Mouse (Mus musculus): ENCODE results near the gene Olfm2.

Gene Olfm2

DNA sequence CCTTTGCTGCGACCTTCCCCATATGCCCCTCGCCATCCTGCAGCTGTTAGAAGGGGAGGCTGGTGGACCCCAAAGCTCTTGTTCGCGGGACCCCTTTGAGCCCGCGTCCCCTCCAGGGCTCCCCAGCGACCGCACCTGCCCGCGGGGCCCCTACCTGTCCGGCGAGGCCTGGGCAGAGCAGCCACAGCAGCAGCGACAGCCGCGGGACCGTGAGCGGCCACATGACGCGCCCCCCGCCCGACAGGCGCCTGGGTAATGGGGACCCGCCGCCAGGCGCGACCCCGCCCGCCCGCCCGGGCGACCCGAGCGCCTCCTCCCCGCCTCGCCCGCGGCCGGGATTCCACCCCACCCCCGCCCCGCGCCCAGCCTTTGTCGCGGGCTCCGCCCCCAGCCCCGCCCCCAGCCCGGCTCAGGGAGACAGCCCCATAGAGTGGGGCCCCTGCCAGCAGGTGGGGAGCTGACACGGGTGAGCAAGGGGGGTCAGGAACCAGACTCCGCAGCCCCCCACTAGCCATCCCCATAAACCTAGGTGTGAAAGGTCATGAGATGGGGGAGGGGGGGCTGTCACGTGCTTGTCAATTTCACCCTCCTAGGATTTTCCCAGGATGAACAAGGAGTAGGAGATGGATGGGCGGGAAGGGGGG, at the start of gene Olfm2:
Gene Olfm2 (minus strand): TSS at position 333 of the 644 bp plus-strand sequence.
- in situ Hi-C loops (cut with MboI) = loop anchor here (10.0 kb wide), 1 partner anchor 281 kb away; the partner anchor contains the start of gene Zfp26

DNA sequence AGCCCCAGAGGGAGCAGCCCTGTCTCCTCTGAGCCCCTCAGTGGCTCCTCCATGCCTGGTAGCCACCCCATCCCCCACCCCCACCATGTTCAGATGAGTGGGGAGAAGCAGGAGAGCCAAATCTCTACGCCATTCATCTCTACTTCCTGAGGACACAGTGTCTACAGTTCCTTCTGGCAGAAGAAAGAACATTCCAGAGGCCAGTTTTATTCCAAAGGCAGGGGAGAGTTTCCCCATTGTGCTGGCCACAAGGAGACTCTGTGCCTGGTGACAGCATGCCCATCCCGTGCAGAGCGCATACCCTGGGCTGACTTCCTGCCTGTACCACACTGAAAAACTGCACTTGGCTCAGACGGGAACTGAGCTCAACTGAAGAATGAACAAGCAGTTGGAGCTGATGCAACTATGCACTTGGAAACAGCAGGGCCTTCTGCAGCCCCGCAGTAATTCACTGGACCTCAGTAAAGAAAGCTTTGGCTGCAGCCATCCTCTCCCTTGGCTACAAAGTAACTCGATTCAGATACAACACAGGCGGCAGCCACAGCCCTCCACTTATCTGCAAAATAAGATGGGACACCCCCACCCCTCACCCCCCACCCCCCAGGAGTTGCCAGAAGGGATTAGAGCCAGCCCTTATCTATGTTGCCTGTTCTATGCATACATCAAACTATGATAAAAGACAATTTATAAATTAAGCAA, 48.1 kb upstream of the Olfm2 start:
- in situ Hi-C loops (cut with MboI) = no loop called here

DNA sequence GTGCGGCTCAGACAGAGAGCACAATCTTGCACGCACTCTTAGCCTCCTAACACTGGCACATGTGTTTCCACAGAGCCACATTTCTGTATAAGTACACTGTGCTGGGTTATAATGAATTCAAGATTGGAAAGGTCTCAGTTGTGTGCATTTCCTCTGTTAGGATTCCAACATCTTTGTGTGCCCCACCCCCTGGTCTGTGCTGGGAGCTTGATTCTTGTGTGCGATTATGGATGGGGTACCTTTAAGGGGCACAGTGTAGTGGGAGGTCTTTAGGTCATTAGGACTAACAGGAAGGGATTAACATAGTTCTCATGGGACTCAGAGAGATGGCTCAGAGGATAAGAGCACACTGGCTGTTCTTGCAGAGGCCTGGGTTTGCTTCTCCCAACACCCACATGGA, 44.2 kb upstream of the Olfm2 start:
- in situ Hi-C loops (cut with MboI) = no loop called here

DNA sequence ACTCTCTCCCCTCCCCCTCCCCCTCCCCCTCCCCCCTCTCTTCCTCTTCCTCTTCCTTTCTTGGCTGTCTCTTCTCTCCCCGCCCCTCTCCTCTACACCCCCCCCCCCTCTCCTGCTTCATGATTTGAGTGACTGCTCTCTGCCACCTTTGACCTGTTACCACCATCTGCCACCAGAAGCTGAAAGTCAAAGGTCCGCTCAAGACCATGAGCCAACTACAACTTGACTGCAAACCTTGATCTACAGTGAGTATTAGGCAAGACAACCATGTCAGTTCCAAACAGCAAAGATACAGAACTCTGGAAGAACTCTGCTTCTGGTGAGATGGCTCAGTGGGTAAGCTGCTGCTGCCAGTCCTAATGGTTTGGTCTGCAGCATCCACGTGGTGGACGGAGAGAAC, 43.5 kb upstream of the Olfm2 start:
- in situ Hi-C loops (cut with MboI) = no loop called here

DNA sequence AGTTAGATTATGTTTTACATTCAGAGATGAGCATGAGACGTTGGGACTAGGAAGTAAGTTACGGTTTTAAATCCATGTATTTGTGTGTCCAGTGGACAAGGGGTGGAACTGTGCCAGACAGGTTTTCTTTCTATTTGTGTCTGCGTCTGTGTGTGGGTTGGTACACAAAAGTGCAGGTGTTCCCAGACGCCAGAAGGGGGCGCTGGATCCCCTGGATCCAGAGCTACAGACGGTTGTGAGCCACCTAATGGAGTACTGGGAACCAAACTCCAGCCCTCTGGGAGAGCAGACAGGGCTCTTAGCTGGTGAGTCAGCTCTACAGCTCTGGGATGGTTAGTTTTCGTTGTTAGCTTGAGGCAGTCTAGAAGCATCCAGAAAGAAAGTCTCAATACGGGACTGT, 41.8 kb upstream of the Olfm2 start:
- in situ Hi-C loops (cut with MboI) = no loop called here

DNA sequence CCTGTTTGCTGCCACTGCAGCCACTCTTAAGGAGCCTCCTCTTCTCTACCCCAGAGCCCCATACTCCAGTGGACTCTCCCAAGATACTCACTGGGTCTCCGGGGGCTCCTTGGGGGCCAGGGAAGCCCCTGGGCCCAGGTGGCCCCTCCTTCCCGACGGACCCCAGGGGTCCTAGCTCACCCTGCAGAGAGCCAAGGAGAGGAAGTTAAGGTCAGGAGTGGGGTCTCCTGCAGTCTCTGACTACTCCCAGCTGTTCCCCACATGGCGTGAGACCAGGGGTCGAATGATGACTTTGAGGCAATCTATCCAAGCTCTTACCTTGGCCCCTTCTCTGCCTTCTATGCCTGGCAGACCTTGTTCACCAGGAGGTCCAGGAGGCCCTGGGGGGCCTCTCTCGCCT, 38.9 kb upstream of the Olfm2 start:
- in situ Hi-C loops (cut with MboI) = no loop called here

DNA sequence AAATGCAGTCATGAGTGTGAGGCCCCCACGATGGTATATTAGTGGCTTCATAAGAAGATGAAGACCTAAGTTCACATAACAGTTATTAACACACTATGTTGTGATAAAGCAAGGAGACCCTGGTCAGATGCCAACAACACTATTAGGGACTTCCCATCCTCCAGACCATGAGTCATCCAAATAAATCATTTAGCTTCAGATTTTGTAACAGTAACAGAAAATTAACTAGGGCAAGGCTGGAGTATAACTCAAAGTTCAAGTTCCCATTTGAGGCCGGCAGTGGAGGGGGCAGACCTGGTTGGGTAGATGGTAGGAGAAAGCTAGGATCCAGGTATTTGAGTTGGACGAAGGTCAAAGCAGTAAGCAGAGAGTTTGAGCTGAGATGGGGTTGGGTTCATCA, 35.1 kb upstream of the Olfm2 start:
- in situ Hi-C loops (cut with MboI) = no loop called here

DNA sequence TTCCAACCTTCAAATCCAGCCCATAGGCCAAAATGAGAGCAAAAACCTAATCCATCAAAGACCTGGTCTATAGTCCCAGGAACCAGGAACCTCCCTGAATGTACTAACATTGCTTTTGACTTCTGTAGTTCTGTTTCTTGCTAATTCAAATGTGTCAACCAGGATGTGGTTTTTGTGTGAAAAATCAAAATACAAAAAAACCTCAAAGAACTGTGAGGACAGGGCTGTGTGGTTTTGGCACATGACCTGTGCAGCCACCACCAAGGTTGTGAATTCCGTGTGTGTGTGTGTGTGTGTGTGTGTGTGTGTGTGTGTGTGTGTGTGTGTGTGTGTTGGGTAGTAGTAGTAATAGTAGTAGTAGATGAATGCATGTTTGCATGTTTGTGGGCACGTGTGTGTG, 19.1 kb upstream of the Olfm2 start:
- in situ Hi-C loops (cut with MboI) = no loop called here

DNA sequence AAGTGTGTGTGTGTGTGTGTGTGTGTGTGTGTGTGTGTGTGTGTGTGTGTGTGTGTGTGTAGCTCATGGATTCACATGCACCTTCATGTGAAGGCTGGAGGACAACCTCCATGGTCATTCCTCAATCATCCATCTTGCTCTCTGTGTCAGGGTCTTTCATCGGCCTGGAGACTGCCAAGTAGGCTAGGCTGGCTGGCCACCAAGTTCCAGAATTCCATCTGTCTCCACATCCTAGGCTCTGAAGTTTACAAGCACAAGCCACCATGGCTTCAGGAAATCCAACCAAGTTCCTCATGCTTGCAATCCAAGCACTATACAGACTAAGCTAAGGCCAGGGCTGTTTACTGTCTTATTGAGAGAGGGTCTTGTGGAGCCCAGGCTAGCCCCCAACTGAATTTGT, 16.9 kb upstream of the Olfm2 start:
- in situ Hi-C loops (cut with MboI) = no loop called here

DNA sequence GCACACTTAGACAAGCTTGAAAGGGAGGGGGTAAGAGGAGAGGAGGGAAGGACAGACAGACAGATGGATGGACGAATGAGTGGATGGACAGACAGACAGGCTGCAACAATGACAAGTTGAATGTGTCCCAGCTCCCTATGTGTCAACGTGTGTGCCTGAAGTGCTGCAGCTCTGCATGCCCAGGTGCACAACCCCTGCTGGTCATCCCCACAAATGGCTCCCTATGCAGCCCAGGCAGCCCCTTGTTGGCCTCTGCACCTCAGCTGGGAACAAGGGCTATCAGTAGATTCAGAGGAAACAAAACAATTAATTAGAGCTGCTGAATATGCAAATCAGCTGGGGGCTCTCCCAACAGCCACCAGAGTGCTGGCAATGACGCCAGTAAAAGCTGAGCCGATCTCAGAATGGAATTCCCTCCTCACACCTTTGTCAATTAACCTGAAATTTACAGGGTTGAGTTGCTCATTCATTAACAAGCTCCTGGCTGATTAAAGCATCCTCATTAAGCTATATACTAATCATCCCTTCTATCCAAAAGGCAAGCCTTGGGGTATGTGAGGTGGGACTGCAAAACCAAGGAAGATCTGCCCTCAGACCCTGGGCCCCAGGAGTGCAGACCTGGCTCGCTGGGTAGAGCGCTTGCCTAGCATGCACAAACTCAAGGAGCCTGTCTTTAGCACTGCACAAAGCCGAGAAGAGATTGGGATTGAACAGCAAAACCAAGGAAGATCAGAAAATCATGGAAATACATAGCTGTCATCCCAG, 16.2 kb upstream of the Olfm2 start:
- in situ Hi-C loops (cut with MboI) = no loop called here

DNA sequence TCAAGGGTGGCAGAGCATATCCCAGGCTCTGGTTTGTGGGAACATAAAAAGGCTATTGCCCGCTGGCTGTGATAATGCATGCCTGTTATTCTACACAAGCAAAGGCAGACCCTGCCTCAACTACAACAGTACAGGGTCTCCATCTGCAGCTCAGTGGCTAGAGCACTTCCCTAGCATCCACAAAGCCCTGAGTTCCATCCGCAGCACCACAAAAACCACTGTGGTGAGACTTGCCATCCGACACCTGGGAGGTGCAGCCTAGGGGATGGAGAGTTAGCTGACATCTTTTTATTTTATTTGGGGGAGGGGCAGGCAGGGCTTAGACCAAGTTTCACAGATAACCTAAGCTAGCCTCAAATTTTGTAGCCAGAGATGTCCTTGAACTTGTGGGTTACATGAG, 15.2 kb upstream of the Olfm2 start:
- in situ Hi-C loops (cut with MboI) = no loop called here

DNA sequence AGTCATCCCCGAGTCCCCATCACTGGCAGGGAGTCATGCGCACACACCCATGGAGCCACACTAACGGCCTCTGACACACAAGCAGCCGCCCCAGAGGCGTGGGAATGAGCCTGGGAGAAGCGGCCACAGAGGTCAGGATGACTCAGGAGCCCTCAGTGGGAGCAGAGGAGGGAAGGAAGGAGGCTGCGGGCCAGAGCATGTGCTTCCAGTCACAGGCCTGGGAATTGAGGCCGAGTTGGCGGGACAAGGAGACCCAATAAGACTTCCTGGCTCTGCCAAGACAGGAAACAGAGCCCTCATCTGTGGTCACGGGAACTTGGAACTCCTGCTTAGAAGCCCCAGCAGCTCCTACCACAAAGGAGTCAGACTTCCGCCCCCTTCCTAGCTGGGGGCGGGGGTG, 14.7 kb upstream of the Olfm2 start:
- in situ Hi-C loops (cut with MboI) = no loop called here

DNA sequence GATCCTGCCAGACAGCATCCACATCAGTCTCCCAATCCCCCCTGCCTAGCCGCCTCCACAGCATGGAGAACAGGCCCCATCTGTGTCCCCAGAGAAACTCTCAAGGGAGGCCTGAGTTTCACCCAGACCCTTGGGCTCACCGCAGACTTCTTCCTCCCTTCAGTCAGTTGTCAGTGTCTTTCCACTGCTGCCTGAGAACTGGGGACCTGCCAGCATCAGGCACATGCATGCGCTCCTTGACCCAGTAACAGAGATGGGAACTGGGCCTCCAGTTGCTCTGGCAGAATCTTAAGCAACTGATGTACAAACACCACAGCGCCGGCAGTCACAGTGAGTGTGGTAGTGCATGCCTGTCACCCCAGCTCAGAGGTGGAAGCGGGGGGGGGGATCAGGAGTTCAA, 12.7 kb upstream of the Olfm2 start:
- in situ Hi-C loops (cut with MboI) = no loop called here

DNA sequence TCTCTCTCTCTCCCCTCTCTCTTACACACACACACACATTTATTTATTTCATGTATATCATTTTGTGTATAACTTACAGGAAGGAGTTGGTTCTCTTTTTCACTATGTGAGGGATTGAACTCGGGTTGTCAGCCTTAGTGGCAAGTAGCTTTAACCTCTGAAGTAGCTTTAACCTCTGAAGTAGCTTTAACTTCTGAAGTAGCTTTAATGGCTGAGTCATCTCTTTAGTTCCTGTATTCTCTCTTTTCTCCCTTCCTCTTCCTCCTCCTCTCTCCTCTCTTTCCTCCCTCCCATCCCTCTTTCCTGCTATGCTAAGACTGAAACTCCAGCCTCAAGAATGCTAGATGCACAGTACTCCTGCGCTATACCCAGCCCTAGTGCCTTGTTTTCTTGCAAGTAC, 12.1 kb upstream of the Olfm2 start:
- in situ Hi-C loops (cut with MboI) = no loop called here

DNA sequence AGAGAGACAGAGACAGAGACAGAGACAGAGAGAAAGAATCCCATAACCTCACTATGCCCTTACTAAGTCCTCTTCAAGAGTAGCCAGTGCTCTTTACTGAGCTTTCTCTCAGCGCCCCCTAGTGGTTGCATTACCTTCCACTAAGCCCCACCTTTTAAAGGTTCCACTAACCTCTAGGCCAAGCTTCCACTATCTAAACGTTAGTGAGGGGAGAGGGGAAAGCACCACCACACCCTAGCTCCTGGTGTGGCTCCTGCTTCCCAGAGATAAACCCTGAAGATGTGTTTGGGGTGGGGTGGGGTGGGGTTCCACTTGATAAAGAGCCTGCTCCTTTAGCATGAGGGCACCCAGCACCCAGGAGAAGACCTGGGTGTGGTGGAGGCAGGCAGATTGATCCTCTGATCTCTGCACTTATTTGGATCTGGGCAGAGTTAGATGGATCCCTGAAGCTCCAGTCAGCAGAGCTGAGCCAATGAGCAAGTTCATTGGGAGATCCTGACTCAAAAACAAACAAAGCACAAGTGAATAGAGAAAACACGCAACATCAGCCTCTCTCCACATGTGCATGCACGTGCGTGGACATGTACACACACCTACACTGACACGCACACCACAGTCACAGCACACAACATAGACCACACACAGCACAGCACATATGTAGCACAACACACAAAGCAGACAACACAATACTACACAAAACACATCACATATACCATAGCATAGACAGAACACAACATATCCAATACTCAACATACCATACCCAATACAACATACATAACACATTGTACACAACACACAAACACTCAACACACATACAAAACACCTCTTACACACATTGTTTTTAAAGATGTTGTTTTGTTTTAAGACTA, 11.2 kb upstream of the Olfm2 start:
- in situ Hi-C loops (cut with MboI) = no loop called here

DNA sequence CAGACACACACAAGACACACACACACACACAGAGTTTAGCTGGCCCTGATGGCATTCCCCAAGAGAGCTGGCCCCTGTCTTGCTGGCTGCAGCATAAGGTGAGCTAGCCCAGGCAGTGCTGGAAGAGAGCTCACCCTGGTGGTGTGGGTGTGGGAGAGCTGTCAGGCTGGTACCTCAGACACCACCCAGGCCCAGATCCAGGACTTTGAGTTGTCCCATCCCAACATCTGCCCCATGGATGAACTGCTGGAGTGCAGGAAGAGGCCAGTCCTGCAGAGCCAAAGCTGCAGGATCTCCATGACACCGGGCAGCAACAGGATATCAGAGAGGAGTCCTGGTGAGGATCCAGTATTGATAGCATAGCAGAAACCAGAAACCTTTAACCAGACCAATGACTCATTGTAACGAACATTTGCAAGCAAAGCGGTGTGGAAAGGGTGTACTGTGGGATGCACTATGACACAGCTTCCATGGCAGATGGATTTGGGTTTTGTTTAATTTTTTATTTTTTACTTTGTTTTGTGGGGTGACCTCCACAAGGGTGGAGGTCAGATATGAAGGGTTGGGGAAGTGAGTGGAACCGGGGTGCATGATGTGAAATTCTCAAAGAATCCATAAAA, 10.0 kb upstream of the Olfm2 start:
- in situ Hi-C loops (cut with MboI) = no loop called here

DNA sequence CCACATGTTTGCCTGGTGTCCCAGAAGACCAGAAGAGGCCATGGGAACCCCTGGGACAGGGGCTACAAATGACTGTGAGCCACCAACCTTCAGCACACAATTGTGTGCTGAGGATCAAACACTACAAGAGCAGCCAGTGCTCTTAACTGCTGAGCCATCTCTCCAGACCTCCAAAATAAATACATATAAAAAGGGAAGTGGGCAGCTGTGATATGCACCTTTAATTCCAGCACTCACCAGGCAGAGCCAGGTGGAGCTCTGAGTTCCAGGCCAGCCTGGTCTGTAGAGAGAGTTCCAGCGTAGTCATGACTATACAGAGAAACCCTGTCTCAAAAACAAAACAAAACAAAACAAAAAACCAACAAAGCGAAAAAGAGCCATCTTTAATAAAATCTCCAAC, 8.2 kb upstream of the Olfm2 start:
- in situ Hi-C loops (cut with MboI) = no loop called here

DNA sequence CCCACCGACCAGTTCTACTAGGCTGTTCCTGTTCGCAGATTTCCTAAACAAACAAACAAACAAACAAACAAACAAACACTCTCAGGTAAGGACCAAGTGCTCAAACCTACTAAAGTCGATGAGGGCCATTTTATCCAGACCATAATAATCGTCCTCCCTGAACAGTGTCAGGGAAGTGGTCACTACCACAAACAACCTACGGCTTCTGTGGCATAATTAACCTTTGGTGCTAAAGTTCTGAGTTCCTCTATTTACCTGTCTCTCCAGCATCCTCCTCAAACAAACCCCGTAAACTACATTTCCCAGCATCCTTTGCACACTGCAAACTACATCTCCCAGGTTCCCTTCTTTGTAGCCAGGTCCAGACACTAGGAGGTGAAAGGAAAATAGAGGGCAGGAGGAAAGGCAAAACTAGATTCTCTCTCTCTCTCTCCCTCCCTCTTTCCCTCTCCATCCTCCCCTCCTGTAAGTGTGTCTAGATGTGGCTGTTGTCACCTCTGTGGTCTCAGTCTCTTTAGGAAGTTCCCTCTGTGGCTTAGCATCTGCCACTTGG, 5.4 kb upstream of the Olfm2 start:
- in situ Hi-C loops (cut with MboI) = no loop called here

DNA sequence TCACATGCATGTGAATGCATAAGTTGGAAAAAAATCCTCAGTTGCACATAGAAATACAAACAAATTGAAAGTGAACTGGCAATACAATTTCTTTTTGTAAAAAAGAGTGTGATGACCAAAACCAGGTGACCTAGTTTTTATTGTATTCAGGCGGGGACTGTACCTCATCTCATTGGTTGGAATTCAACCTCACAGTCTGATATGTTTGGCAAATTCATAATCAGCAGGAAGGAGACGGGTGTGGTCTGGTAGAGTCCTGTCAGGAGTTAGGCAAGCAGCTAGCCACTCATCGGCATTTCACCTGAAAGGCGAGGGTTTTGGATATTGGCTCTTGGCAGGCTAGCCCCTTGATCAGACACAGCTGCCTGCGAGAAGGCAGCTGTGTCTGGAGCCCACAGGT, 3.1 kb upstream of the Olfm2 start:
- in situ Hi-C loops (cut with MboI) = loop anchor here (10.0 kb wide), 1 partner anchor 284 kb away; the partner anchor contains the start of gene Zfp26

DNA sequence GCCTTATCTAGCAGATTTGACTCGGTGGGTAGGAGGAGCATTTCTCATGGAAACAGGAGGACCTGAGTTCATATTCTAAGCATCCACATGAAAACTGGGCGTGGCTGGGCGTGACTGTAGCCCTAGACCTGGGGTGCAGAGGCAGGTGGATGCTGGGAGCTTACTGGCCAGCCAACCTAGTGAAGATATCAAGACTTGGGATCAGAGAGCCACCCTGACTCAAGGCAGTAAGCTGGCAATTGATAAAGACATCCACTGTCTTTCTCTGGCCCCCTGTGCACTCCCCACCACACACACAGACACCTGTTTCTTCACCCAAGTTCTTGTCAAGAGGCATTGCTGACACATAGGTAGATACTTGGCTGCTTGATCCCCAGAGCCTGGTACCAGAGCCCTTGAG, 2.4 kb upstream of the Olfm2 start:
- in situ Hi-C loops (cut with MboI) = loop anchor here (10.0 kb wide), 1 partner anchor 284 kb away; the partner anchor contains the start of gene Zfp26

DNA sequence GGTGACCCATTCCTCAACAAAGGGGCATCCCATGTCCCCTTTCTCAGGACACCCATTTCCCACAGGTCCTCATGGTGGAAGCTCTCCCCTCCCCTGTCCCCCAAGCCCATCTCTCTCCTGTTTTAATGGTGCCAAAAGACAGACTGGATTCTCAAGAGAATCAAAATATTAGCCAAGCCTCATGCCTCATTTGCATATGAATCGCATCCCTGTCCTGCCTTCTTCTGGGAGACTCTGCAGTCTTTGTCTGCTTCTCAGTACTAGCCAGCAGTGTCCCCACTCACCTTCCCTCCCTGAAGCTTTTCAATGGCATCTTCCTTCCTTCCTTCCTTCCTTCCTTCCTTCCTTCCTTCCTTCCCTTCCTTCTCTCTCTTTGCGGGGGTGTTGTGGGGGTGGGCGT, 1.5 kb upstream of the Olfm2 start:
- in situ Hi-C loops (cut with MboI) = loop anchor here (10.0 kb wide), 1 partner anchor 283 kb away; the partner anchor contains the start of gene Zfp26

Measured in mature B cell (primary cell).